Mouse (Mus musculus) right cerebral cortex, adult 2 months (tissue): ENCODE measurements around the gene Pik3cg.
A peak's percentile ranks its signal among the peaks of the same experiment; 100 is the strongest.

Source experiments
- DNase-seq, 2 experiments: peaks; one replicate each; pipeline ENCODE4 v3.0.0; 2021 to 2022; ENCODE audit warnings: low spot score in 2 of 2

Pik3cg gene

DNA sequence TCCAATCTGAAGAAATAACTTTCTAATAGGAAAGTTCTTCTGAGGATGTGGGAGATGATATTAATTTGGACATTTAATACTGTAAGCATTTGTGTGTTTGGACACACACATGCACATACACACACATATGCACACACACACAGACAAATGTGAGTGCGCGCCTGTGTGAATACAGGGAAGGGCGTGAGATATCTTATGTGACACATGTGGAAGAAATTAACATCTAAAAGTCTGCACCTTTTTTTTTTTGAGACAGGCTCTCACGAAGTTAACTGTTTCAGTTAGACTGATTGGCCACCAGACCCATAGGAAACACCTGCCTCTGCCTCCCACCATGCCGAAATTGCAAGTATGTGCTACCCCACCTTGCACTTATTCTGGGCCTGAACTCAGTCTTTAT lies 64.7 kb downstream of the Pik3cg start:
- no peak for DNase-seq

GRCm38 (mm10) chr12:32143151-32143550 lies 65.3 kb downstream of the Pik3cg start:
- no peak for DNase-seq

GRCm38 (mm10) chr12:32141766-32142165 lies 66.7 kb downstream of the Pik3cg start:
- no peak for DNase-seq

GRCm38 (mm10) chr12:32138831-32139230 lies 69.6 kb downstream of the Pik3cg start:
- no peak for DNase-seq

DNA sequence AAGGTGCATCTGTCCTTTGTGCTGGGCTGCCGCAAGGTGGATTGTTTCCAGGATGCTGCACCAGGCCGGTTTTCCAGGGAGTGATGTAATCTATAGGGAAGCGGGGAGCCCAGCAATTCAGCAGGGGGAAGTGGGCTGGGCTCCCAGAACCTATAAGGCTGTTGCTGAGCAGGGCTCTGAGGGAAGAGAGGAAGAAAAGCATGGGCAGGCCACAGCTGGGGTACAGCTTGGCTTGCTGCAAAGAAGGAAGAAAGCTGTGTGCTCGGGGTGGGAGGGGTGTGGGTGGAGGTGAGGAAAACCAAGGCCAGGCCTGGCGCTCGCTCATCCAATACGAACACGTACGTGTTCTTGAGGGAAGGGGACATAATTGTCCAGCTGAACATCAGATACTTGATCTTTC lies 70.1 kb downstream of the Pik3cg start:
- DNase-seq, result peak in 1 of 2 experiments; percentile 6

- DNase-seq, result no peak
Observed at GRCm38 (mm10) chr12:32137542-32137941, 70.9 kb downstream of the Pik3cg start.

- DNase-seq, result no peak
Observed at GRCm38 (mm10) chr12:32127599-32128507, 80.6 kb downstream of the Pik3cg start.

DNA sequence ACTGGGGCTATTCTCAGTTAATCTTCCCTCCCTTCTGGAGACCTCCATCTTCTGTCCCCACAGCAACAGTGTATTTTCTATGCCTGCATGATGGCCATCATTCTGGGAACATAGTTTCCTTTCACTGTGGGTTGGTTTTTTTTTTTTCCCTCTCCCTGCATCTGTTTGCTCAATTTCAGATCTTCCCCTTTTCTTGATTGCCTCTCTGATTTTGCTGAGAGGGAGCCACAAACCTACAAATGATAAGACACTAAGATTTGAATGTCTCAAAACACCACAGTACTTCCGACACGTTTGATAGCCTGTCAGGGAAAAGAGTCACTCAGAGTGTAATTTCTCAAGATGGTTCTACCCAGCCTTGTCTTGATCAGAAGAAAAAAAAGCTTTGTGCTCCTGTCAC lies 81.3 kb downstream of the Pik3cg start:
- DNase-seq, result no peak

DNA sequence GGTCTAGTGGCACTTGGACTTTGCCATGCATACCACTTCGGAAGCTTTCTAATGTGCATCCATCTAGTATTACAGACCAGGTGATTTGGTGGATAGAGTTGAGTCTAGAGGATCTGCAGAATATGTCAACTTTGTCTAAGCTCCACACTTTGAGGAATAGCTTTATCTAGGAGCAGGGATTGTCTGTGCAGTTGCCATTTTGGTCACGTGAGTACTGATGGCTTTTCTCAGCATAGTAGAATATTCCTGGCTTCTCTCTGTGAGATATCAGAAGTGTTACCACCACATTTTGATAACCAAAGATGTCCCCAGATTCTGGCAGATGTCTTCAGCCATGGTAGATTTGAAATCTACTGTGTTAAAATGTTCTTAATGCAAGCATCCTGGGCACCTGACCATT lies 84.0 kb downstream of the Pik3cg start:
- DNase-seq, result no peak

GRCm38 (mm10) chr12:32124030-32124429 lies 84.4 kb downstream of the Pik3cg start:
- DNase-seq, result no peak

DNA sequence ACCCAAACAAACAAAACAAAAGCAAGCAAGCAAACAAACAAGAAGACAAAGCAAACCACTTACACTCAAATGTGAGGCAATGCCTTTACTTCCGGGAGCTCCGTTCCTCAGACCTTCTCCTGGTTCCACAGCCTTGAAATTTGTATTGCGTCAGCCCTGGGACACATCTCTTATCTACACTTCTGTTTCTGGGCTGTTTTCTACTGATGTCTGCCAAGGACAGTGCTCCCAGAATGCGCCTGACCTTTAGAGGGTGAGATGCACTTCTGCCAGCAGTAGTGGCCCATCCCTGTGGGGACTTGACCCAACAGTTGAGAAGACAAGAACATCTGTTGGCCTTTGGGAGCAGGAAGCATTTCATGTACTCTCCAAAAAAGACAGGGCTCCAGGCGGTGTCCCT lies 84.9 kb downstream of the Pik3cg start:
- no peak for DNase-seq
